Mouse (Mus musculus) myocyte (in vitro differentiated cells): ENCODE results near the gene Zc3h10.

Experiments used
- E2F4 ChIP-seq: IDR thresholded peaks from one replicate; pipeline ENCODE4 v1.6.1; 2011; ENCODE audit warnings: mild to moderate bottlenecking, control low read depth, moderate library complexity; ENCODE audit not compliant: insufficient read depth
- POLR2A ChIP-seq: IDR thresholded peaks from one replicate; pipeline ENCODE4 v1.6.1; 2011; ENCODE audit warnings: low read depth, mild to moderate bottlenecking, control low read depth, moderate library complexity; ENCODE audit not compliant: insufficient read length
- TCF12 ChIP-seq: IDR thresholded peaks from one replicate; pipeline ENCODE4 v1.6.1; 2011; ENCODE audit warnings: mild to moderate bottlenecking, control low read depth; ENCODE audit not compliant: poor library complexity, insufficient read depth, severe bottlenecking
- USF1 ChIP-seq: IDR thresholded peaks from one replicate; pipeline ENCODE4 v1.6.1; 2011; ENCODE audit warnings: low read depth, mild to moderate bottlenecking, control low read depth, moderate library complexity

- TF ChIP-seq TCF12 (no peak), POLR2A (no peak), E2F4 (no peak), USF1 (no peak)
These were observed 38.4 kb downstream of the Zc3h10 start for GRCm38 (mm10) chr10:128509203-128509602.
